Mouse (Mus musculus) stomach, embryonic 15.5 days (tissue): Measurements from ENCODE around the gene Lysmd1. TPM values are rescaled to one million over a fixed set of nuclear protein-coding genes. Genes with fewer than 3 reads are reported as not detected.

Source experiments
- ATAC-seq: fragments of 200-750 bp; cut with Nextera tagmentation; 2 replicates; pipeline ENCODE4 v1.8.0; 2017; ENCODE audit warnings: low read depth, moderate number of reproducible peaks, moderate TSS enrichment; ENCODE audit not compliant: insufficient read depth, low FRiP score
- H3K27ac ChIP-seq: fragments of 300-500 bp; sonication (generic); 2 replicates; pipeline ENCODE4 v1.5.1; 2015; ENCODE audit warnings: mild to moderate bottlenecking, inconsistent platforms
- H3K27me3 ChIP-seq: fragments of 300-500 bp; sonication (generic); replicated peaks from 2 replicates; pipeline ENCODE4 v1.6.1; 2015; ENCODE audit warnings: inconsistent platforms
- H3K36me3 ChIP-seq: fragments of 300-500 bp; sonication (generic); 2 replicates; pipeline ENCODE4 v1.6.1; 2015; ENCODE audit warnings: inconsistent platforms
- H3K4me1 ChIP-seq: fragments of 300-500 bp; sonication (generic); 2 replicates; pipeline ENCODE4 v1.6.1; 2015; ENCODE audit warnings: inconsistent platforms
- H3K4me2 ChIP-seq: fragments of 300-500 bp; sonication (generic); 2 replicates; pipeline ENCODE4 v1.6.1; 2015; ENCODE audit warnings: mild to moderate bottlenecking, inconsistent platforms
- H3K4me3 ChIP-seq: fragments of 300-500 bp; sonication (generic); replicated peaks from 2 replicates; pipeline ENCODE4 v1.5.1; 2015; ENCODE audit warnings: inconsistent platforms
- H3K9ac ChIP-seq: fragments of 300-500 bp; sonication (generic); 2 replicates; pipeline ENCODE4 v1.6.1; 2015; ENCODE audit warnings: inconsistent platforms
- H3K9me3 ChIP-seq: fragments of 300-500 bp; sonication (generic); 2 replicates; pipeline ENCODE4 v1.6.1; 2016; ENCODE audit warnings: inconsistent platforms
- WGBS: fragments of 180-500 bp; shearing (Covaris S2); methylation state at CpG from one replicate; pipeline ENCODE4 v1.1.7; 2015; 5-methylcytosine and 5-hydroxymethylcytosine counted together
- polyA plus RNA-seq: library from polyadenylated mRNA; unstranded; fragments of >200 nt; fragmentation: Nextera tagmentation; extraction: Ambion mirVana; gene quantifications from 2 replicates; pipeline ENCODE4 v1.2.1, GENCODE M21; 2015

Lysmd1 gene
- polyA plus RNA-seq, 1 experiment from 2014 or later, result 11.7 TPM

- Histone ChIP-seq H3K4me1 (peaks cover 3% of the 10 kb centered on the region; the same call in 1 of the 2 replicates), H3K27ac (no peak overlapping the region), H3K9me3 (no peaks in the 10 kb centered on the region), H3K27me3 (no peaks in the 10 kb centered on the region), H3K4me2 (peak overlapping the region; percentile 11; the same call in 1 of the 2 replicates), H3K36me3 (peaks cover 9% of the 10 kb centered on the region), H3K4me3 (no peak overlapping the region), H3K9ac (no peak overlapping the region)
- ATAC-seq, result no peak
- 62% methylated on average over 18 of the region's 18 CpGs for WGBS
Measured at GRCm38 (mm10) chr3:95140289-95140595, 6.4 kb downstream of the Lysmd1 start.

GRCm38 (mm10) chr3:95140795-95141194 lies 6.9 kb downstream of the Lysmd1 start:
- no peaks in the 10 kb centered on the region for H3K9me3 ChIP-seq
- no peaks in the 10 kb centered on the region for H3K4me1 ChIP-seq
- WGBS, result 93% methylated on average over 6 of the region's 6 CpGs
- H3K9ac ChIP-seq, result no peak overlapping the region
- peaks cover 9% of the 10 kb centered on the region for H3K36me3 ChIP-seq
- no peak for ATAC-seq
- H3K4me2 ChIP-seq, result no peak overlapping the region
- H3K27me3 ChIP-seq, result no peaks in the 10 kb centered on the region
- no peak overlapping the region for H3K4me3 ChIP-seq
- H3K27ac ChIP-seq, result no peak overlapping the region

GRCm38 (mm10) chr3:95141474-95141873 lies 7.6 kb downstream of the Lysmd1 start:
- peak overlapping the region; percentile 15; the same call in 1 of the 2 replicates for H3K4me3 ChIP-seq
- H3K4me1 ChIP-seq, result no peaks in the 10 kb centered on the region
- no peak overlapping the region for H3K9ac ChIP-seq
- peaks cover 9% of the 10 kb centered on the region for H3K36me3 ChIP-seq
- no peak overlapping the region for H3K4me2 ChIP-seq
- WGBS, result 83% methylated on average over 9 of the region's 9 CpGs
- ATAC-seq, result no peak
- H3K27me3 ChIP-seq, result no peaks in the 10 kb centered on the region
- no peaks in the 10 kb centered on the region for H3K9me3 ChIP-seq
- peak overlapping the region; percentile 21; the same call in 1 of the 2 replicates for H3K27ac ChIP-seq

- Histone ChIP-seq H3K4me3 (peak within 1 kb of the TSS; percentile 15; the same call in 1 of the 2 replicates), H3K9ac (no peak within 1 kb of the TSS), H3K27ac (peak within 1 kb of the TSS; percentile 21; the same call in 1 of the 2 replicates), H3K4me2 (no peak within 1 kb of the TSS), H3K27me3 (no peaks in the 10 kb centered on the region), H3K4me1 (no peaks in the 10 kb centered on the region), H3K36me3 (peaks cover 9% of the 10 kb centered on the region), H3K9me3 (no peaks in the 10 kb centered on the region)
- WGBS, result 83% methylated on average over 10 of the region's 10 CpGs
- ATAC-seq, result 0 out of 2 replicates have a peak, but pooled peaks have one; percentile 32
Measured at GRCm38 (mm10) chr3:95141952-95142616, 8.2 kb downstream of the Lysmd1 start, which contains the start of gene Tnfaip8l2. Gene Tnfaip8l2, minus strand, starts transcription at chr3:95142360.

- peak; percentile 71; the same call in 1 of the 2 replicates for ATAC-seq
- no peak overlapping the region for H3K4me3 ChIP-seq
- no peak overlapping the region for H3K4me2 ChIP-seq
- no peaks in the 10 kb centered on the region for H3K4me1 ChIP-seq
- 10% methylated on average over 5 of the region's 5 CpGs for WGBS
- no peak overlapping the region for H3K27ac ChIP-seq
- H3K9me3 ChIP-seq, result no peaks in the 10 kb centered on the region
- no peak overlapping the region for H3K9ac ChIP-seq
- H3K36me3 ChIP-seq, result peaks cover 9% of the 10 kb centered on the region
- no peaks in the 10 kb centered on the region for H3K27me3 ChIP-seq
Measured at GRCm38 (mm10) chr3:95142617-95143011, 8.7 kb downstream of the Lysmd1 start.

- no peak overlapping the region for H3K27ac ChIP-seq
- no peak overlapping the region for H3K9ac ChIP-seq
- no peak overlapping the region for H3K4me3 ChIP-seq
- no peaks in the 10 kb centered on the region for H3K9me3 ChIP-seq
- H3K4me2 ChIP-seq, result no peak overlapping the region
- WGBS, result 65% methylated on average over 3 of the region's 3 CpGs
- no peaks in the 10 kb centered on the region for H3K4me1 ChIP-seq
- no peaks in the 10 kb centered on the region for H3K36me3 ChIP-seq
- H3K27me3 ChIP-seq, result no peaks in the 10 kb centered on the region
- ATAC-seq, result no peak
Measured at GRCm38 (mm10) chr3:95147924-95148323, 14.0 kb downstream of the Lysmd1 start.

GRCm38 (mm10) chr3:95153874-95154273 lies 20.0 kb downstream of the Lysmd1 start:
- Histone ChIP-seq H3K9ac (no peak overlapping the region), H3K9me3 (no peaks in the 10 kb centered on the region), H3K4me2 (no peak overlapping the region), H3K36me3 (no peaks in the 10 kb centered on the region), H3K4me1 (no peaks in the 10 kb centered on the region), H3K4me3 (no peak overlapping the region), H3K27me3 (no peaks in the 10 kb centered on the region), H3K27ac (no peak overlapping the region)
- WGBS, result 53% methylated on average over 4 of the region's 4 CpGs
- ATAC-seq, result no peak

- Histone ChIP-seq H3K27ac (no peak overlapping the region), H3K9ac (no peak overlapping the region), H3K27me3 (no peaks in the 10 kb centered on the region), H3K36me3 (no peaks in the 10 kb centered on the region), H3K4me3 (peak overlapping the region; percentile 79), H3K4me2 (peak overlapping the region; percentile 85), H3K4me1 (peaks cover 32% of the 10 kb centered on the region), H3K9me3 (no peaks in the 10 kb centered on the region)
- WGBS, result 20% methylated on average over 8 of the region's 8 CpGs
- no peak for ATAC-seq
Measured at GRCm38 (mm10) chr3:95159511-95159986, 25.7 kb downstream of the Lysmd1 start.

- Histone ChIP-seq H3K9ac (peak within 1 kb of the TSS; percentile 73), H3K27me3 (no peaks in the 10 kb centered on the region), H3K4me3 (peak within 1 kb of the TSS; percentile 79), H3K4me2 (peak within 1 kb of the TSS; percentile 85), H3K27ac (0 out of 2 replicates have a peak within 1 kb of the TSS, but pooled peaks have one; percentile 40), H3K36me3 (no peaks in the 10 kb centered on the region), H3K9me3 (no peaks in the 10 kb centered on the region), H3K4me1 (peaks cover 32% of the 10 kb centered on the region)
- under 1% methylated on average over 65 of the region's 66 CpGs for WGBS
- ATAC-seq, result peak; percentile 95
Measured at GRCm38 (mm10) chr3:95159987-95160963, 26.4 kb downstream of the Lysmd1 start, which contains the start of gene Sema6c. Gene Sema6c, plus strand, starts transcription at chr3:95160457.

- Histone ChIP-seq H3K4me1 (peaks cover 32% of the 10 kb centered on the region), H3K4me3 (peak overlapping the region; percentile 79), H3K36me3 (0 out of 2 replicates have a peak, but pooled peaks cover 3% of the 10 kb centered on the region), H3K9ac (peak overlapping the region; percentile 73), H3K4me2 (peak overlapping the region; percentile 85), H3K27ac (peak overlapping the region; percentile 49; the same call in 1 of the 2 replicates), H3K27me3 (no peaks in the 10 kb centered on the region), H3K9me3 (no peaks in the 10 kb centered on the region)
- ATAC-seq, result peak; percentile 9; the same call in 1 of the 2 replicates
- whole genome bisulfite sequencing, result 2% methylated on average over 30 of the region's 30 CpGs
Measured at GRCm38 (mm10) chr3:95161041-95161551, 27.2 kb downstream of the Lysmd1 start.

GRCm38 (mm10) chr3:95161618-95162344 lies 27.9 kb downstream of the Lysmd1 start:
- peak overlapping the region; percentile 73 for H3K9ac ChIP-seq
- no peak for ATAC-seq
- peak overlapping the region; percentile 85 for H3K4me2 ChIP-seq
- peak overlapping the region; percentile 79 for H3K4me3 ChIP-seq
- peak overlapping the region; percentile 49; the same call in 1 of the 2 replicates for H3K27ac ChIP-seq
- H3K4me1 ChIP-seq, result peaks cover 32% of the 10 kb centered on the region
- 12% methylated on average over 9 of the region's 9 CpGs for WGBS
- no peaks in the 10 kb centered on the region for H3K27me3 ChIP-seq
- H3K36me3 ChIP-seq, result 0 out of 2 replicates have a peak, but pooled peaks cover 3% of the 10 kb centered on the region
- no peaks in the 10 kb centered on the region for H3K9me3 ChIP-seq
